Mouse (Mus musculus) layer of hippocampus, adult 9-10 months (tissue): ENCODE data around the gene Isl1.

Experiments used
- DNase-seq: peaks from one replicate; pipeline ENCODE4 v3.0.0; 2022; ENCODE audit warnings: low spot score

Isl1 gene

GRCm38 (mm10) chr13:116294734-116295133, 14.8 kb downstream of the Isl1 start:
- DNase-seq, result no peak

- DNase-seq, result no peak
Measured at GRCm38 (mm10) chr13:116294151-116294461, 15.4 kb downstream of the Isl1 start.

GRCm38 (mm10) chr13:116293301-116294150, 16.0 kb downstream of the Isl1 start:
- no peak for DNase-seq

GRCm38 (mm10) chr13:116289655-116290054, 19.8 kb downstream of the Isl1 start:
- DNase-seq, result no peak

- no peak for DNase-seq
Measured at GRCm38 (mm10) chr13:116279207-116279772, 30.2 kb downstream of the Isl1 start.
